Mouse (Mus musculus): Measurements from ENCODE around the gene Hey2. TPM values are rescaled to one million over a fixed set of nuclear protein-coding genes. Genes with fewer than 3 reads are reported as not detected.

Hey2 gene
- polyA plus RNA-seq, 1 experiment from 2014 or later, result 3.1 TPM

- H3K27ac ChIP-seq (ENCODE audit: low read depth, low read length), result no peak overlapping the region
- 88% methylated on average over 2 of the region's 2 CpGs for WGBS
- H3K9ac ChIP-seq (ENCODE audit: low read length), result no peak overlapping the region
- H3K4me1 ChIP-seq (ENCODE audit: control insufficient read depth, insufficient read depth, low read length), result peaks cover 2% of the 10 kb centered on the region; the same call in 1 of the 2 replicates
- ATAC-seq (no peak), DNase-seq (ENCODE audit: low spot score) (no peak)
- H3K4me2 ChIP-seq (ENCODE audit: low read length), result no peak overlapping the region
- H3K27me3 ChIP-seq (replicated peaks; ENCODE audit: control insufficient read depth, insufficient read depth, low read length), result no peaks in the 10 kb centered on the region
- no peaks in the 10 kb centered on the region for H3K36me3 ChIP-seq (ENCODE audit: control insufficient read depth, insufficient read depth, low read length)
- H3K4me3 ChIP-seq (ENCODE audit: low read depth, low read length), result no peak overlapping the region
- no peaks in the 10 kb centered on the region for H3K9me3 ChIP-seq (replicated peaks; ENCODE audit: control insufficient read depth, low read length)
Observed at GRCm38 (mm10) chr10:30799713-30800450, 42.7 kb downstream of the Hey2 start.

- H3K4me1 ChIP-seq (ENCODE audit: control insufficient read depth, insufficient read depth, low read length), result peaks cover 1% of the 10 kb centered on the region; the same call in 1 of the 2 replicates
- DNase-seq (ENCODE audit: low spot score) (no peak), ATAC-seq (no peak)
- no peaks in the 10 kb centered on the region for H3K27me3 ChIP-seq (replicated peaks; ENCODE audit: control insufficient read depth, insufficient read depth, low read length)
- no peak overlapping the region for H3K4me2 ChIP-seq (ENCODE audit: low read length)
- WGBS, result 89% methylated on average over 5 of the region's 5 CpGs
- H3K36me3 ChIP-seq (ENCODE audit: control insufficient read depth, insufficient read depth, low read length), result no peaks in the 10 kb centered on the region
- no peaks in the 10 kb centered on the region for H3K9me3 ChIP-seq (replicated peaks; ENCODE audit: control insufficient read depth, low read length)
- no peak overlapping the region for H3K4me3 ChIP-seq (ENCODE audit: low read depth, low read length)
- no peak overlapping the region for H3K27ac ChIP-seq (ENCODE audit: low read depth, low read length)
- no peak overlapping the region for H3K9ac ChIP-seq (ENCODE audit: low read length)
Observed at GRCm38 (mm10) chr10:30796469-30797261, 45.9 kb downstream of the Hey2 start.

DNA sequence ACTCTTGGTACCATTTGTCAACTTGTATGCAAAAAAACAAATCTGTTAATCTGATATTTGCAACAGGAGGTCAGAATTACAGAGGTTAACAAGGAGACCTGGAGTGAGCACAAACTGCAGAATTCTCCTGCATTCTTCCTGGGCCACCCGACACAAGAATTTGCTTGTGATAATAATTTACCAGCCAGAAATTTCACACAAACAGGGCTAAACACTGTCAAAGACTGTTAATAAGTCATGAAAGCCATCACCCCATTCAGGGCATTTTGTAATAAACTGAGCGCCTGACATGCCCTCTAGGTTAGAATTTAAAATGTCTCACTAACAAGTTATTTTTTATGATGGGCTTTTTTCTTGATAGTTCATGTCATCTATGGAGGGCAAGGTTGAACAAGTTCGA is 51.6 kb downstream of the Hey2 start:
- Histone ChIP-seq H3K36me3 (ENCODE audit: control insufficient read depth, insufficient read depth, low read length) (no peaks in the 10 kb centered on the region), H3K27me3 (replicated peaks; ENCODE audit: control insufficient read depth, insufficient read depth, low read length) (no peaks in the 10 kb centered on the region), H3K4me2 (ENCODE audit: low read length) (no peak overlapping the region), H3K4me1 (ENCODE audit: control insufficient read depth, insufficient read depth, low read length) (no peaks in the 10 kb centered on the region), H3K27ac (ENCODE audit: low read depth, low read length) (no peak overlapping the region), H3K9ac (ENCODE audit: low read length) (no peak overlapping the region), H3K9me3 (replicated peaks; ENCODE audit: control insufficient read depth, low read length) (no peaks in the 10 kb centered on the region), H3K4me3 (ENCODE audit: low read depth, low read length) (no peak overlapping the region)
- no peak for ATAC-seq
- no peak for DNase-seq (ENCODE audit: low spot score)
- WGBS, result 98% methylated on average over 3 of the region's 3 CpGs

GRCm38 (mm10) chr10:30789521-30789920 is 53.1 kb downstream of the Hey2 start:
- DNase-seq (ENCODE audit: low spot score), result no peak
- no peaks in the 10 kb centered on the region for H3K27me3 ChIP-seq (replicated peaks; ENCODE audit: control insufficient read depth, insufficient read depth, low read length)
- H3K9me3 ChIP-seq (replicated peaks; ENCODE audit: control insufficient read depth, low read length), result no peaks in the 10 kb centered on the region
- no peak overlapping the region for H3K9ac ChIP-seq (ENCODE audit: low read length)
- H3K36me3 ChIP-seq (ENCODE audit: control insufficient read depth, insufficient read depth, low read length), result no peaks in the 10 kb centered on the region
- H3K4me2 ChIP-seq (ENCODE audit: low read length), result no peak overlapping the region
- no peak overlapping the region for H3K4me3 ChIP-seq (ENCODE audit: low read depth, low read length)
- no peak overlapping the region for H3K27ac ChIP-seq (ENCODE audit: low read depth, low read length)
- ATAC-seq, result no peak
- H3K4me1 ChIP-seq (ENCODE audit: control insufficient read depth, insufficient read depth, low read length), result no peaks in the 10 kb centered on the region
- 98% methylated on average over 5 of the region's 5 CpGs for WGBS

DNA sequence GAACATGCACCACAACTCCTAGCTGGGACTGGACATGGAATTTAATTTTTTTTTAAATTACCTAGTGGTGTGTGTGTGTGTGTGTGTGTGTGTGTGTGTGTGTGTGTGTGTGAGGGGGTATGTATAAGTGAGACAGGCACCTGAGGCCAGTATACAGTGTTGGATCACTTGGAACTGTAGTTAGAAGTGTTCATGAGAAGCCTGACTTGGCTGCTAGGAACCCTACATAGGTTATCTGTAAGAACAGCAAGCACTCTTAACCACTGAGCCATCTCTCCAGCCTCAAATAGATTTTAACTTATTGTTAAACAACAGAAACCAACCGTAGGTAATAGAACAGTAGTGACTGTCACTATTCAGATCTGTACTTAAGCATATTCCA is 54.3 kb downstream of the Hey2 start:
- Histone ChIP-seq H3K4me1 (ENCODE audit: control insufficient read depth, insufficient read depth, low read length) (no peaks in the 10 kb centered on the region), H3K4me3 (ENCODE audit: low read depth, low read length) (no peak overlapping the region), H3K9me3 (replicated peaks; ENCODE audit: control insufficient read depth, low read length) (no peaks in the 10 kb centered on the region), H3K27me3 (replicated peaks; ENCODE audit: control insufficient read depth, insufficient read depth, low read length) (no peaks in the 10 kb centered on the region), H3K9ac (ENCODE audit: low read length) (no peak overlapping the region), H3K4me2 (ENCODE audit: low read length) (no peak overlapping the region), H3K36me3 (ENCODE audit: control insufficient read depth, insufficient read depth, low read length) (no peaks in the 10 kb centered on the region), H3K27ac (ENCODE audit: low read depth, low read length) (no peak overlapping the region)
- ATAC-seq (no peak), DNase-seq (ENCODE audit: low spot score) (no peak)
- WGBS, result 94% methylated on average over 1 of the region's 1 CpGs

DNA sequence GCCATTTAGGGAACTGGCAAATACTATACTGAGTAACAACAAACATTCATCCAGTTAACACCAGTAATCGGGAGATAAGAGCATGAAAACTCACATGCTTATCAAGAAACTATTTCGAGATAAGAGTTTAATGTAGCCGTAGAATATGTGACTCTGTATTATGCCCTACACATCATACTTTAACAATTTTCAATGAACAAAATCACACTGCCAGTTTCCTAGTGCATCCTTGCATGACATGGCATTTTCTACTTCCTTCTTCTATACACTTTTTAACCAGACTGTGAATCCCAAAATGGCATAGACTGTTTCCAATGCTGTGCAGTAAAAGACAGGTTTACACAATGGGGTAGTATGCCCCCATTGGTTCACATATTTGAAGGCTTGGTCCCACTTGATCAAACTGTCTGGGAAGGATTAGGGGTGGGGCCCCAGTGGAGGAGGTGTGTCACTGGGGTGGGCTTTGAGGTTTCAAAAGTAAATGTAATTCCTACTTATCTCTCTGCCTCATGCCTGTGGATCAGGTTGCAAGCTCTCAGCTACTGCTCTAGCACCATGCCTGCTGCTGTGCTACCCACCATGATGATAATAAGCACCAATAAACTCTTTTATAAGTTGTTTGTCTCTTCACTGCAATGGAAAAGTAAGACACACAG is 54.8 kb downstream of the Hey2 start:
- no peaks in the 10 kb centered on the region for H3K4me1 ChIP-seq (ENCODE audit: control insufficient read depth, insufficient read depth, low read length)
- no peak overlapping the region for H3K4me2 ChIP-seq (ENCODE audit: low read length)
- no peaks in the 10 kb centered on the region for H3K27me3 ChIP-seq (replicated peaks; ENCODE audit: control insufficient read depth, insufficient read depth, low read length)
- ATAC-seq (no peak), DNase-seq (ENCODE audit: low spot score) (no peak)
- H3K27ac ChIP-seq (ENCODE audit: low read depth, low read length), result no peak overlapping the region
- no peaks in the 10 kb centered on the region for H3K9me3 ChIP-seq (replicated peaks; ENCODE audit: control insufficient read depth, low read length)
- H3K4me3 ChIP-seq (ENCODE audit: low read depth, low read length), result no peak overlapping the region
- H3K36me3 ChIP-seq (ENCODE audit: control insufficient read depth, insufficient read depth, low read length), result no peaks in the 10 kb centered on the region
- whole genome bisulfite sequencing, result 94% methylated on average over 3 of the region's 3 CpGs
- H3K9ac ChIP-seq (ENCODE audit: low read length), result no peak overlapping the region

GRCm38 (mm10) chr10:30786103-30786754 is 56.4 kb downstream of the Hey2 start:
- H3K27ac ChIP-seq (ENCODE audit: low read depth, low read length), result no peak overlapping the region
- no peaks in the 10 kb centered on the region for H3K36me3 ChIP-seq (ENCODE audit: control insufficient read depth, insufficient read depth, low read length)
- DNase-seq (ENCODE audit: low spot score) (no peak), ATAC-seq (no peak)
- H3K9me3 ChIP-seq (replicated peaks; ENCODE audit: control insufficient read depth, low read length), result no peaks in the 10 kb centered on the region
- no peak overlapping the region for H3K4me2 ChIP-seq (ENCODE audit: low read length)
- no peaks in the 10 kb centered on the region for H3K27me3 ChIP-seq (replicated peaks; ENCODE audit: control insufficient read depth, insufficient read depth, low read length)
- H3K4me3 ChIP-seq (ENCODE audit: low read depth, low read length), result no peak overlapping the region
- no peak overlapping the region for H3K9ac ChIP-seq (ENCODE audit: low read length)
- no peaks in the 10 kb centered on the region for H3K4me1 ChIP-seq (ENCODE audit: control insufficient read depth, insufficient read depth, low read length)
- WGBS, result 92% methylated on average over 5 of the region's 5 CpGs

Measured in forebrain, embryonic 14.5 days (tissue).